Mouse (Mus musculus) retina, postnatal 1 day (tissue): ENCODE results near the gene Strn4.

Experiments used
- DNase-seq: peaks from one replicate; pipeline ENCODE4 v3.0.0-alpha.2; 2012

The Strn4 gene

GRCm38 (mm10) chr7:16843441-16844171 is 27.9 kb downstream of the Strn4 start:
- peak; percentile 46 for DNase-seq

DNA sequence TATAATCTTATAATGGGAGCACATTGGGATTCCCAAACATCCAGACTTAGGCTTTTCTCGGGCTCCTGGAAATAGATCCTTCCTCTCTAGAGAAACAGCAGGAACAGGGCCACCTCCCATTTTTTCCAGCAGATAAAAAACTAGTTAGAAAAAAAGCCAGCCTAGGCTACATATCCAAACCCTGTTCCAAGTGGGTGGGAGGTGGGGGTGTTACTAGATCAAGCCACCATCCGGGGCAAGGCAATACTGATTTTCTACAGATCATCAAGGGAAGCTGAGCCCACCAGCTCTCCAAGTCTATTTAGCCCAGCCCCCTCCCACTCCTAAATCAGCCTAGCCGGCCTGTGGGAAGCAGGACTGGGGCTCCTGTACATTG is 29.0 kb downstream of the Strn4 start:
- no peak for DNase-seq

GRCm38 (mm10) chr7:16845072-16845819 is 29.6 kb downstream of the Strn4 start:
- DNase-seq: no peak

DNA sequence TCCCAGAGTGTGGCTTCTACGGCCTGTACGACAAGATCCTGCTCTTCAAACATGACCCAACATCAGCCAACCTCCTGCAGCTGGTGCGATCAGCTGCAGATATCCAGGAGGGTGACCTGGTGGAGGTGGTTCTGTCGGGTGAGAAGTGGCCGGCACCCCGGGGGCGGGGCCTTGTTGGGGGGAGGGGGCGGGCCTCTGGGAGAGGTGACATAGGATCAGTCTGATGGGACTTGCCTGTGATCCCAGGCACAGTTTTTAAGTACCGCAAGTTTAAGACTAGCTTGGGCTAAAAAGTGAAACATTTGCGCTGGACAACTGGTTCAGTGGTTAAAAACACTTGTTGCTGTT is 30.1 kb downstream of the Strn4 start:
- DNase-seq: no peak

DNA sequence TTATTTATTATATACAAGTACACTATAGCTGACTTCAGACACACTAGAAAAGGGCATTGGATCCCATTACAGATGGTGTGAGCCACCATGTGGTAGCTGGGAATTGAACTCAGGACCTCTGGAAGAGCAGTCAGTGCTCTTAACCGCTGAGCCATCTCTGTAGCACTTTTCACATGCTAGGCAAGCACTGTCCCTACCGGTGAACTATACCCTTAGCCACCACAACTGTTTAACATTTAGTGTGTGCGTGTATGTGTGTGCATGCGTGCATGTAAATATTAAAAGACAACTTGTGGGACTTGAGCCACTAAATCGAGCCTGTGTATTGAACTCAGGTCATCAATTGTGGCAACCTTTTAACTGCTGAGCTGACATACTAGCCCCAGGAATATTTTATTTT is 31.1 kb downstream of the Strn4 start:
- DNase-seq: no peak

- no peak for DNase-seq
These were observed 31.8 kb downstream of the Strn4 start for GRCm38 (mm10) chr7:16847507-16847906.

DNA sequence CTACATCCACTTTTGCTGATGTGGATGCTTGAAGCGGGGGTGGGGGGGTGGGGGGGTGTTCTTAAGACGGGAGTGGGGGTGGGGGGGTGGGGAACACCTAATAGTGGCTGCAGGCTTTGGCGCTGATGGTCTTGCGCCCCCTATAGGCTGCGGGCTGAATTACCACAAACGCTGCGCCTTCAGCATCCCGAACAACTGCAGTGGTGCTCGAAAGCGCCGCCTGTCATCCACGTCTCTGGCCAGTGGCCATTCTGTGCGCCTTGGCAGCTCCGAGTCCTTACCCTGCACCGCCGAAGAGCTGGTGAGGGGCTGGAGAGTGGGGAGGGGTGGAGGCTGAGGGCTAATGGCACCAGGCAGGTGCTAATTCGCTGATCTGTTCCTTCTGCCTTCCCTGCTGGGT is 32.9 kb downstream of the Strn4 start:
- DNase-seq: peak; percentile 69

GRCm38 (mm10) chr7:16851636-16852035 is 35.9 kb downstream of the Strn4 start:
- no peak for DNase-seq

GRCm38 (mm10) chr7:16853302-16853831 is 37.7 kb downstream of the Strn4 start:
- peak; percentile 39 for DNase-seq

- DNase-seq: peak; percentile 61
These were observed 42.6 kb downstream of the Strn4 start for GRCm38 (mm10) chr7:16858336-16858735.

DNA sequence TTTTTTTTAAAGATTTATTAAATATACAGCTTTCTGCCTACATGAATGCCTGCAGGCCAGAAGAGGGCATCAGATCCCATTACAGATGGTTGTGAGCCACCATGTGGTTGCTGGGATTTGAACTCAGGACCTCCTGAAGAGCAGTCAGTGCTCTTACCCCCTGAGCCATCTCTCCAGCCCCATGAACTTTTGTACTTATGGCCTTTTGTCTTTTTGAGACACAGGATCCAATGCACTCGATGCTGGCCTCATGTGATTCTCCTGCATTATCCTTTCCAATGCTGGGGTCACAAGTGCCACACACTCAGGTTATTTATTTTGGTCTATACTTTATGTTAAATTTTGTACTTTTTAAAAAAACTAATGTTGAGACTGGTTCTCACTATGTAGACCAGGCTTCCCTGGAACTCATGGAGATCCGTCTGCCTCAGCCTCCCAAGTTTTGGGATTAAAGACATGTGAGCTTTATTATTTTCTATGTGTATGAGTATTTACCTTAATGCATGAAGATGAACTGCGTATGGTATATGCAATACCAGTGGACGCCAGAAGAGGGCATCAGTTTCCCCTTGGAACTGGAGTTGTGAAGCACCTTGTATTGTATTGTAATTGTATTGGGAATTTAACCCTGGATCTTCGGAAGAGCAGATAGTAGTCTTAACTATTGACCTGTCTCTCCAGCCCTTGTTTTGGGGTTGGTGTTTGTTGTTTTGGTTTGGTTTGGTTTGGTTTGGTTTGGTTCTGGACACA is 44.4 kb downstream of the Strn4 start:
- peak; percentile 78 for DNase-seq

- no peak for DNase-seq
These were observed 51.8 kb downstream of the Strn4 start for GRCm38 (mm10) chr7:16867488-16867887.

DNA sequence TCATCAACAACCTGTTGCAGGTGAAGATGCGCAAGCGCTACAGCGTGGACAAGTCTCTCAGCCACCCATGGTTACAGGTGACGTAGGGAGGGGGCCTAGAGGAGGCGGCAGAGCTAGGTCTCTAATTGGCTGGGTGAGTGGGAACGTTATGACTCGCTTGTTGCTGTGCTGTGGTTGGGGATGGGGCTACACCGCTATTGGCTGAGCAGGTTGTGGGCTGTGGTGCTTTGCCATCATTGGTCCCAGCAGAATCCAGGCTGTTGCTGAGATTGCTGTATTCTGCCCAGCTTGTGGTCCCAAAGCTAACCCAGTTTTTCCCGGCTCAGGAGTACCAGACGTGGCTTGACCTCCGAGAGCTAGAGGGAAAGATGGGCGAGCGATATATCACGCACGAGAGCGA is 53.8 kb downstream of the Strn4 start:
- peak; percentile 88 for DNase-seq

DNA sequence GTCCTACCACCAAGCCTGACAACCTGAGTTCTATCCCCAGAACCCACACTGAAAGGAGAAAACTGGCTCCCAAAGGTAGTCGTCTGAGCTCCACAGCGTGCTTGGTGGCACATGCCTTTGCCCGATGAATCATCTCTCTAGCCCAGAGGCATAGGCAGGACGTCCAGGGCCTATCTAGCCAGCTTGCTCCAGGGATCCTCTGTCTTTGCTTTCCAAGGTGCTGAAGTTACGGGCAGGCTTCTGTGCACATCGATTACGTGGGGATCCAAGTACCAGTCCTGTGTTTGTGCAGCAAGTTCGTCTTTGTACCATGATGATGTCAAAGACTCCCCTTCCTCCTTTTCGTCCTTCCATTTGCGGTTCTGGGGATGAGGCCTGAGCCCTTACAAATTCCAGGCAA is 55.9 kb downstream of the Strn4 start:
- no peak for DNase-seq

DNA sequence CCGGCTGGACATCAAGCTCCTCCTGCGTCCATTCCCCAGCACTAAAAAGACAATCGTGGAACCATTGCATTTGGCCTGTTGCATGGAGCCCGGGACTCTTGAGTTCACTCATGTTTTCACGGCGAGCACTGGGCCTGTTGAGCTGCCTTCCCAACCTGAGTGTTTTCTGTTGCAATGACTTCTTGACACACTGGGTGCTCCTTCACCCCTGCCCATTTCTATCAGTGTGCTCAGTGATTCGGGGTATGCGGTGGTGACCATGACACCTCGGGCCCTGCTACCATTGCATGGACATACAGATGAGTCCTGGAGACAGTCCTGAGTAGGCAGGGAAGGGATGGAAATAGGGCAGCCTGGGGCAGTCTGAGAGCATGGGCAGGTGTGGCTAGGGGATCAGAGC is 56.8 kb downstream of the Strn4 start:
- no peak for DNase-seq

DNA sequence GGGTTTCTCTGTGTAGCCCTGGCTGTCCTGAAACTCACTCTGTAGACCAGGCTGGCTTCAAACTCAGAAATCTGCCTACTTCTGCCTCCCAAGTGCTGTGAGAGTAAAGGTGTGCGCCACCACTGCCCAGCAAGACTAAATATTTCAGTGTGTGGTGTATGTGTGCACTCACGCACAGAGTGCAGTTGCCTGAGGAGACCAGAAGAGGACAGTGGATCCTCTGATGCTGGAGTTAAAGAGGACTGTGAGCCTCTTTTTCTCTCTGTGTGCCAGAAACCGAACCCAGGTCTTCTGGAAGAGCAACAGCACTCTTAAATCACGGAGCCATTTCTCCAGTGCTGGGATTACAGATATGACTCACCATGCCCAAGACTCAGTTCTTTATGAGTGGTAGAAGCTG is 57.7 kb downstream of the Strn4 start:
- DNase-seq: no peak

DNA sequence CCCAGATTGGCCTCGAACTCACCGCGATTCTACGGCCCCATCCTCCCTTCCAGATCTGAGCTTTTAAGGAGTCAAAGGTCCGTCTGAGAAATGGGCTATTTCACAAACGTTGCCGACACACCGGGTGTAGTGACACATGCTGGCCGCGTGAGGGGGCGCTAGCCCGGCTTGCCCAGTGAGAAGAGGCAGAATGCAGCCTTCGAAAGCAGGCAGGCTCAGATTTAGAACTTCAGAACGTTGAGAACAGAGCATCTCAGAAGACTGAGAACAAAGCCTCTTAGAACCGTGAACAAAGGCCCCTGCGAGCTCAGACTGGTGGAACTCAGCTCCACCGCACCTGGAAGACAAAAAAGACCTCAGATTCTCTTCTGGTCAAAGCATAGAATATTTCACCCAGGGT is 58.5 kb downstream of the Strn4 start:
- DNase-seq: peak; percentile 86

DNA sequence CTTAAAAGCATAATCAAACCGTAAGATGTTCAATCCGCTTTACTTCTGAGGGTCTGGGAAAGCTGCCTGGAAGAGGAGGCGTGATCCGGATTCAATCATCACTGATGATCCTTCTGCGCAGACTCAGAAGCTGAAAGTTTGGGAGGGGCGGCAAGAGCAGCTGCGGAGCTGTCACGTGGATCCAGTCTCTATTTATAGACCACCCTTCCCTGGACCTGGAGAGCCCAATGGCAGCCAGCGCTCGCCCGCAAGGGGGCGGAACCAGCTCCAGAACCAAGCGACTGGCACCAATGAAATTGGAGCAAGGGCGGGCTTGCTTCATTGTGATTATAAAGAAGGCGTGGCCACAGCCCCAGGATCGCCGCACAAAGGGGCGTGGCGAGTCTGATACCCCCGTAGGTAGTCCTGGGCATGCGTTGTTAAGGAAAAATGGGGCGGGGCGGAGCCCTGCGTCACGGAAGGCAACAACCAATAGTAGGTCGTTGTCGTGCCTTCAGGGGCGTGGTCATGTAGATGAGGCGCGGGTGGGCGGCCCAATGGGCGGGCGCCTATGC is 59.1 kb downstream of the Strn4 start:
- DNase-seq: peak; percentile 100

DNA sequence AGATGAGACGGTGACA is 59.4 kb downstream of the Strn4 start, which contains the start of gene Dact3:
TSS of gene Dact3 (plus strand) at position 8 of the 16 bp plus-strand sequence.
- DNase-seq: no peak

DNA sequence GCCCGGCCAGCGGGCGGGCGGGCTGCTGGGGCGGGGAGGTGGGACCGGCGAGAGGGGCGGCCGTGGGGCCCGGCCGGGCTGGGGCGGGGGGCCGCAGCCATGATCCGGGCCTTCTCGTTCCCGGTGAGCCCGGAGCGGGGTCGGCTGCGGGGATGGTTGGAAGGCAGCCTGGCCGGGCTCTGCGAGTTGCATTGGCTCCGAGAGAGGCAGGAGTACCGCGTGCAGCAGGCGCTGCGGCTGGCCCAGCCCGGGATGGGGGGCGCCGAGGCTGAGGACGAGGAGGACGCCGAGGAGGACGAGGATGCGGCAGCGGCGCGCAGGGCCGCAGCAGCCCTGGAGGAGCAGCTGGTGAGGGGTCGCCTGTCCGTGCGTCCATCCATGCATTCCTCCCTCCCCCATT is 59.6 kb downstream of the Strn4 start:
- DNase-seq: no peak

- no peak for DNase-seq
These were observed 60.3 kb downstream of the Strn4 start for GRCm38 (mm10) chr7:16876006-16876405.

DNA sequence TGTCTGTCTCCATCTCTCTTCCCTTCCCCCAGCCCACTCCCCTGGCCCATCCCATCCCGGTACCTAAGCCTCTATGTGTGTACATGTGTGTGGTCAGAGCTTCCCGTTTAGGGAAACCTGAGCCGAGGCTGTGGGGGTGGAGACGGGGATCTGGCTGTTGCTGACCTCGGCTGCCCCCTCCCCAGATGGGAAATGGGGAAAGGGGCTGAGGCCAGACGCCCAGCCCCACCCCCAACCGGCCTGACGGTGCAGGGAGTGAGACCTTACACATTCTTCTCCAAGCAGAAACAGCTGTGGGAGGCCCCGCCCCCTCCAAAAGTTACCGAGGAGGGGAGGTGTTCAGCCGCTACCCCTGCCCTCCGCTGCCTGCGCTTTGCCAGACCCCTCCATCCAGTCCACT is 60.9 kb downstream of the Strn4 start:
- peak; percentile 58 for DNase-seq

- no peak for DNase-seq
These were observed 62.0 kb downstream of the Strn4 start for GRCm38 (mm10) chr7:16877717-16878116.
